Mouse (Mus musculus): Measurements from ENCODE around the gene Gm42906.

DNA sequence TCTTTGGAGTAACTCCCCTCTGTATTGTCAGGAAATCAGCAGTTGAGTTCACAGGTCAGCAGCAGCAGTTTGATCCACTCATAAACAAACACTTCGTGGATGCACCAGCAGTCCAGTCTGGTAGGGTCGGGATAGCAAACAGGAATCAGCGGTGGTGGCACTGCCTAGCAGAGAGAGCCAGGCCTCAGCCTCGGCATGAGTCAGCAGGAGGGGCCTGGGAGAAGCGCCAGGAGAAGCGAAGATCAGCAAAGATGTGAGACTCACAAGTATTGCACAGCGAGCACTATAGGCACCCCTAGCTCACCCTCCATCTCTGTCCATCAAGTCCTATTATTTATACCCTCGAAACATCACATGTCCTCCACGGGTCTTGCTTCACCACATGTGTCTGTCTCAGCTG lies 189.2 kb downstream of the Gm42906 start:
- TF ChIP-seq CTCF (IDR thresholded peaks at IDR 0.05; ENCODE audit: borderline replicate concordance, extremely low read depth, insufficient read depth, insufficient read length) (no peak), POLR2A (IDR thresholded peaks at IDR 0.05; ENCODE audit: borderline replicate concordance, extremely low read depth, insufficient read depth, insufficient read length, poor library complexity, severe bottlenecking) (no peak)

All from brain, embryonic 14.5 days (tissue).